Mouse (Mus musculus) brain, embryonic 14.5 days (tissue): ENCODE data around the gene Cant1.

Experiments used
- CTCF ChIP-seq: fragments of 200-500 bp; IDR thresholded peaks from 2 replicates; pipeline ENCODE4 v1.5.1; 2012; ENCODE audit warnings: inconsistent platforms, mild to moderate bottlenecking, moderate library complexity, borderline replicate concordance; ENCODE audit not compliant: insufficient read depth, insufficient read length; ENCODE audit errors: extremely low read depth
- POLR2A ChIP-seq: fragments of 200-500 bp; IDR thresholded peaks from 2 replicates; pipeline ENCODE4 v1.6.1; 2012; ENCODE audit warnings: mild to moderate bottlenecking, inconsistent platforms, borderline replicate concordance; ENCODE audit not compliant: poor library complexity, insufficient read depth, insufficient read length, severe bottlenecking; ENCODE audit errors: extremely low read depth

DNA sequence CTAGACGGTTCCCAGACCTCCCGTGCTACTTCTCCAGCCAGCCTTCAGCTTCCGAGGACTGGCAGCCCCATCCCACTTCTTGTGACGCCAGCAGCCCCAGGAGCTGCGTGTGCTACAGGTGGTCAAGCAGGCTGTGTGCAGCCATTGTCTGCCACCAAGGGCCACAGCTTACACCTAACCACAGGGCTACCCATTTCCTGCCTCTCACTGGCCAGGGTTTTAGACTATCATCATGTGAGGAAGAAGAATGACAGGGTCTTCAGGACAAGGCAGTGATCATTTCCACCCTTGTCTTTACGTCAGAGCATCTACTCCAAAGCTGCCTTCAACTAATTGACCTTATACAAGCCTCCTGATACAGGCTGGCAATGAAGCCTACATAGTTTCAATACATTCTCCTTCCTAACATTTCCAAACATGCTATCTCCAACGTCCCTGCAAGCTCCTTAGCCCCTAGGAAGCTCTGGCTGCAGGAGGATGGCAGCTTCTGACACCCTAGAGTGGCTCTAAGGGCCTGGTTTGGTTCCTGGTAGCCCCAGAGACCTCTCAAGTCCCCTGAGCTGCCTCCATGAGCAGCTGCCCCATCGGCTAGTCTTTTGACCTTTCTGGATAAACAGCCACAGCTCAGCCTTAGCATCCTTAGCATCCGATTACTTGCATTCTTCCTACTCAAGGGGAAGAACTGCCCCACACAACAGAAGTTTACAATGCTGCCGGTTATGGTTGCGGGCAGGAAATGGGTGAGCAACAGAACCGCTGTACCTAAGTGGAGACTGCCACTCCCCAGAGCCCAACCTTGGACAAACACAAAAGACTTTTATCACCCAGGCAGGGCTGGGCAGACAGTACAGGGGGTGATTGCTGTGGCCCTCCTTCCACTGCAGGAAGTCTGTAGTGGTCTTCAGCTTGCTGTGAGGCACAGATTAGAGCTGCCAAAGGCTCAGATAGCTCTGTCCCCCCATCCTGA lies 9.5 kb downstream of the Cant1 start:
- no peak for TF ChIP-seq CTCF
- TF ChIP-seq POLR2A = no peak
